Mouse (Mus musculus) cerebellum, adult 2 months (tissue): ENCODE measurements around the gene Cdc42se1.

Source experiments
- CTCF ChIP-seq: fragments of 200-500 bp; IDR thresholded peaks from 2 replicates; pipeline ENCODE4 v1.5.1; 2011; ENCODE audit warnings: low read depth, mild to moderate bottlenecking, control low read depth, low read length, moderate library complexity, borderline replicate concordance; ENCODE audit not compliant: insufficient read depth
- POLR2A ChIP-seq: fragments of 200-500 bp; IDR thresholded peaks from 2 replicates; pipeline ENCODE4 v1.6.1; 2011; ENCODE audit warnings: low read length, control low read depth, borderline replicate concordance; ENCODE audit not compliant: insufficient read depth

DNA sequence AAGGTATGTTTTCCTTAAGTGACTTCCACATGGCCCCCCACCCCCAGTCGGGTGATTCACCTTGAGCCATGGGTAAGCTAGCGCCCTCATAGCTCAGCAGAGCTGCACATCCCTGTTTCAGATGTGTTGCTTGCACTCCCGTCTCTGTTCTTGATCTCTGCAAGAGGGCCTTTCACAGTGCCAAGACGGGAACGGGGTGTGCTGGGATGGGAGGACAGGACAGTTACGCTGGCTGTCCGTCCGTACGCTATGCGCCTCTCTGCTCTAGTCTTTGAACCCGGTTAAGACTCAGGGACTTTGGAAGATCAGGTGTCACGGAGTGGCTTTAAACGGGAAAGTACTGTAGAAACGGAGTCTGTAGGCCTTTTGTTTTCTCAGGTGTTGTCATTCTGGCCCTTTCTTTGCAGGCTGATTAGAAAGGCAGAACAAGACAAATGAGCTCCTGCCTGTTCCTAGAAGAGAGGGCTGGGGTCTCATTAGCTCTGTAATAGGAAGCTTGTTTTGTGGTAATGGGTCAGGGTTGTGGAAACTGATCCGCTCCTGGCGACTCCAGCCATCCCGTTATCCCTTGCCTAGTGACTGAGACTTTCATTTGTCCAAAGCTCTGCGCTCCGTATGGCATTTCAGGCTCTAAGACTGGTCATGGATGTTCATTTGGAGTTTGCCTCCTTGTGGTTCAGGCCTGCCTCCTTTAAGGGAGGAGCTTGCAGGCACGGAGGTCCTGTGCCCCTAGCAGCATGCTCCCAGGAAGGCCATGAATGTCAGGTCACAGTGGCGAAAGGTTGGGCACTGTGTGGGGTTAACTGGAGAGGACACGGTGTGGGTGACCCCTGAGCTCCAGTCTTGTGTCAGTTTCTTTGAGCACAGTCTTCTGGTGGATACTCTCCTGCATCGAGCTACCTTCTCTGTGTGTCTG lies 7.1 kb downstream of the Cdc42se1 start:
- TF ChIP-seq CTCF (no peak), POLR2A (no peak)
